Mouse (Mus musculus): Measurements from ENCODE around the gene Chst14.

DNA sequence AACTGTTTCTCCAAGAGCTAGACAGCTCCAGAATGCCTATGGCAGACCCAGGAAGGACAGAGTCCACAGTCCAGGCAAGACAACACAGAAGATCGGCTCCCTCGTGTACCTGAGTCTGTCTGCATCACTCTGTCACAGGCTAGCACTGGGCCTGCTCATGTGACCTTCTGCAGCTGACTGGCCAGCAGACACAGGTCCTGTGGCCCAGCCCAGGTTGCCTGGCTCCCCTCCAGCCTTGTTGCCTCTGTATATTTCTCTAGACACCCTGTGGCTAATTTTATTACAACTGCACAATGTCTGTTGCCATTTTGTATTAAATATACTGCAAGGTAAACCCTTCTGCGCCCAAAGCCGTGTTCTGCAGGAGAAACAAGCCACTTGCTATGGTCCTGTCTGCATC, 45.3 kb upstream of the Chst14 start:
- TF ChIP-seq POLR2A (IDR thresholded peaks at IDR 0.05; ENCODE audit: borderline replicate concordance, extremely low read depth, insufficient read depth, insufficient read length, poor library complexity, severe bottlenecking) (no peak), CTCF (IDR thresholded peaks at IDR 0.05; ENCODE audit: borderline replicate concordance, extremely low read depth, insufficient read depth, insufficient read length) (no peak)

Measured in brain, embryonic 14.5 days (tissue).